Mouse (Mus musculus): ENCODE results near the gene Mapk1ip1l.

GRCm38 (mm10) chr14:47265829-47266228 lies 32.2 kb upstream of the Mapk1ip1l start:
- no peak for TF ChIP-seq MYOD1 (IDR thresholded peaks at IDR 0.05; ENCODE audit: control insufficient read depth in 1 of 3, insufficient read length in 2 of 3, low read depth in 2 of 3)
- TF ChIP-seq POLR2A (IDR thresholded peaks at IDR 0.05; ENCODE audit: insufficient read length, low read depth), result no peak
- no peak for TF ChIP-seq TCF3 (IDR thresholded peaks at IDR 0.05; ENCODE audit: insufficient read length, low read depth)
- no peak for TF ChIP-seq MAX (IDR thresholded peaks at IDR 0.05; ENCODE audit: low read depth)
- no peak for TF ChIP-seq POLR2AphosphoS2 (IDR thresholded peaks at IDR 0.05; ENCODE audit: insufficient read length, low read depth)
- no peak for TF ChIP-seq MYOG (IDR thresholded peaks at IDR 0.05; ENCODE audit: control insufficient read depth in 1 of 3, insufficient read depth in 1 of 3, insufficient read length in 2 of 3, low read depth in 2 of 3)
- TF ChIP-seq TCF12 (IDR thresholded peaks at IDR 0.05; ENCODE audit: insufficient read depth, poor library complexity, severe bottlenecking), result no peak
